In genomic region chr9:22054411-22055076, GRCm38 (mm10) we compare ENCODE assay signal across 9 mouse cellular contexts. TPM values are rescaled to one million over a fixed set of nuclear protein-coding genes. Genes with fewer than 3 reads are reported as not detected.
DNase-seq lines count a peak whose midpoint lies in the region; ATAC-seq and TF ChIP-seq lines count a peak whose summit lies in the region.
"Had no signal": no experiment of that assay in that cellular context is flagged by ENCODE, and none has a peak within 500 bp of the region (broad histone marks: within the 10 kb centered on the region; RNA-seq: fewer than 3 reads in every experiment).

No protein-coding gene starts in this region.

- H3K4me3 ChIP-seq in lung, adult 2 months (replicated peaks; ENCODE audit: extremely low read depth, low read depth, low read length), result no peak overlapping the region

- TF ChIP-seq POLR2A in lung, adult 2 months (IDR thresholded peaks at IDR 0.05; ENCODE audit: borderline replicate concordance, extremely low read depth, low read depth, low read length), result no peak; the same call in 1 of the 2 replicates

- peak; percentile 96 for DNase-seq in ES-CJ7 (ENCODE audit: low read depth, low spot score)
- peak; percentile 28 for DNase-seq in c-Kit-negative CD71-positive TER-119-positive erythroid progenitor cells, embryonic 14.5 days (ENCODE audit: low read depth, low spot score)
- DNase-seq in fibroblast of lung, adult 2 months (ENCODE audit: low read depth), result peak; percentile 40
- peak; percentile 71 for DNase-seq in heart, postnatal 4 days
- DNase-seq in layer of hippocampus, adult 8-10 months (ENCODE audit: low spot score in 2 of 2), result peak; percentile 85 to 86
- DNase-seq in lung, adult 2 months, result peak; percentile 47
- DNase-seq in thymus, postnatal 0 days (ENCODE audit: low spot score), result peak; percentile 86

- peaks cover 4% of the 10 kb centered on the region for H3K4me1 ChIP-seq in lung, adult 2 months (ENCODE audit: control insufficient read depth, insufficient read depth, low read length)

- peak; percentile 55; the same call in 1 of the 2 replicates for ATAC-seq in neutrophil, adult 5-6 weeks (ENCODE audit: extremely low read depth, insufficient number of reproducible peaks, low FRiP score, poor library complexity, severe bottlenecking)

- TF ChIP-seq CTCF in lung, adult 2 months (IDR thresholded peaks at IDR 0.05; ENCODE audit: insufficient read depth, low read length), result peak; percentile 36; the same call in 1 of the 2 replicates

- 2% methylated on average over 32 of the region's 32 CpGs for WGBS in lung, adult 2 months

RNA-seq across cellular contexts. Expression of gene Elavl3, which starts 2.7 kb away (rescaled TPM):
- total RNA-seq in heart, postnatal 4 days (2021), result under 1 TPM; 0.47 to 0.52 TPM
- 100 to 1,000 TPM; 126 to 166 (median 145) TPM for total RNA-seq in layer of hippocampus, adult 8-10 months (2022)
- 0.05 and 0.06 TPM in 2 replicates for polyA plus RNA-seq in lung, adult 2 months (2012; rRNA removed)
- not detected in 2 replicates for total RNA-seq in neutrophil, adult 5-6 weeks (2017)
- 0.04 and 0.16 TPM in 2 replicates for polyA plus RNA-seq in thymus, postnatal 0 days (2015; fragmentation: Nextera tagmentation; extraction: Ambion mirVana)

RNA-seq across cellular contexts. Expression of gene Gm49318, which starts 16.5 kb away (rescaled TPM):
- under 1 TPM in 1 of 2 experiments, not detected in 1; 0.92 TPM for total RNA-seq in heart, postnatal 4 days (2021)
- not detected for total RNA-seq in layer of hippocampus, adult 8-10 months (2022)
- polyA plus RNA-seq in lung, adult 2 months (2012; rRNA removed), result not detected in 2 replicates
- not detected in 2 replicates for total RNA-seq in neutrophil, adult 5-6 weeks (2017)
- not detected in 2 replicates for polyA plus RNA-seq in thymus, postnatal 0 days (2015; fragmentation: Nextera tagmentation; extraction: Ambion mirVana)
- polyA plus RNA-seq: large intestine, adult 2 months had no signal

RNA-seq across cellular contexts. Expression of gene Zfp653, which starts 16.6 kb away (rescaled TPM):
- total RNA-seq in heart, postnatal 4 days (2021), result 1 to 10 TPM; 8.4 to 9.0 TPM
- 10 to 100 TPM; 22.9 to 26.6 (median 23.9) TPM for total RNA-seq in layer of hippocampus, adult 8-10 months (2022)
- polyA plus RNA-seq in lung, adult 2 months (2012; rRNA removed), result 20.3 and 23.1 TPM in 2 replicates
- total RNA-seq in neutrophil, adult 5-6 weeks (2017), result 13.5 and 18.5 TPM in 2 replicates
- 8.0 and 9.6 TPM in 2 replicates for polyA plus RNA-seq in thymus, postnatal 0 days (2015; fragmentation: Nextera tagmentation; extraction: Ambion mirVana)

RNA-seq across cellular contexts. Expression of gene Ecsit, which starts 30.7 kb away (rescaled TPM):
- 10 to 100 TPM; 69.4 to 69.6 TPM for total RNA-seq in heart, postnatal 4 days (2021)
- total RNA-seq in layer of hippocampus, adult 8-10 months (2022), result 10 to 100 TPM; 43.7 to 51.6 (median 45.7) TPM
- polyA plus RNA-seq in lung, adult 2 months (2012; rRNA removed), result 29.1 and 36.4 TPM in 2 replicates
- total RNA-seq in neutrophil, adult 5-6 weeks (2017), result 10.1 and 14.0 TPM in 2 replicates
- 44.7 and 44.8 TPM in 2 replicates for polyA plus RNA-seq in thymus, postnatal 0 days (2015; fragmentation: Nextera tagmentation; extraction: Ambion mirVana)

RNA-seq across cellular contexts. Expression of gene Cnn1, which starts 44.5 kb away (rescaled TPM):
- 10 to 100 TPM; 38.1 to 39.3 TPM for total RNA-seq in heart, postnatal 4 days (2021)
- 1 to 10 TPM in 3 of 4 experiments, under 1 TPM in 1; 0.63 to 3.0 (median 1.0) TPM for total RNA-seq in layer of hippocampus, adult 8-10 months (2022)
- 79.3 and 94.3 TPM in 2 replicates for polyA plus RNA-seq in lung, adult 2 months (2012; rRNA removed)
- total RNA-seq in neutrophil, adult 5-6 weeks (2017), result not detected in 2 replicates
- polyA plus RNA-seq in thymus, postnatal 0 days (2015; fragmentation: Nextera tagmentation; extraction: Ambion mirVana), result 1.4 and 2.9 TPM in 2 replicates

Comparison
In these comparisons a context has a peak if more than half of its experiments do, and no peak if none do; other contexts are left out.
1. DNase-seq: peak in every context shown above with its lines; median percentile 96 in ES-CJ7; 86 in thymus, postnatal 0 days; 86 in layer of hippocampus, adult 8-10 months; 71 in heart, postnatal 4 days; 47 in lung, adult 2 months; 40 in fibroblast of lung, adult 2 months; 28 in c-Kit-negative CD71-positive TER-119-positive erythroid progenitor cells, embryonic 14.5 days.
2. RNA of gene Elavl3, which starts 2.7 kb away (total RNA-seq): 126 to 166 TPM in layer of hippocampus, adult 8-10 months; 0.47 to 0.52 TPM in heart, postnatal 4 days and not detected in neutrophil, adult 5-6 weeks; every median in the first group is over 10 times any median in the second.